Mouse (Mus musculus) forebrain, embryonic 13.5 days (tissue): ENCODE measurements around the gene 6430571L13Rik. TPM values are rescaled to one million over a fixed set of nuclear protein-coding genes. Genes with fewer than 3 reads are reported as not detected.

ENCODE experiments used
- ATAC-seq: fragments of 200-750 bp; cut with Nextera tagmentation; 2 replicates; pipeline ENCODE4 v1.8.0; 2017
- H3K27ac ChIP-seq: fragments of 300-500 bp; sonication (generic); 2 replicates; pipeline ENCODE4 v1.5.1; 2015; ENCODE audit warnings: inconsistent platforms, mild to moderate bottlenecking, moderate library complexity
- H3K27me3 ChIP-seq: fragments of 300-500 bp; sonication (generic); 2 replicates; pipeline ENCODE4 v1.6.1; 2015; ENCODE audit warnings: mild to moderate bottlenecking, inconsistent platforms
- H3K36me3 ChIP-seq: fragments of 300-500 bp; sonication (generic); 2 replicates; pipeline ENCODE4 v1.6.1; 2015; ENCODE audit warnings: mild to moderate bottlenecking, inconsistent platforms; ENCODE audit not compliant: poor library complexity, severe bottlenecking
- H3K4me1 ChIP-seq: fragments of 300-500 bp; sonication (generic); 2 replicates; pipeline ENCODE4 v1.6.1; 2015; ENCODE audit warnings: inconsistent platforms
- H3K4me2 ChIP-seq: fragments of 300-500 bp; sonication (generic); 2 replicates; pipeline ENCODE4 v1.6.1; 2015; ENCODE audit warnings: inconsistent platforms, mild to moderate bottlenecking, moderate library complexity
- H3K4me3 ChIP-seq: fragments of 300-500 bp; sonication (generic); 2 replicates; pipeline ENCODE4 v1.5.1; 2015; ENCODE audit warnings: mild to moderate bottlenecking, inconsistent platforms
- H3K9ac ChIP-seq: fragments of 300-500 bp; sonication (generic); 2 replicates; pipeline ENCODE4 v1.6.1; 2015; ENCODE audit warnings: mild to moderate bottlenecking, inconsistent platforms
- H3K9me3 ChIP-seq: fragments of 300-500 bp; sonication (generic); replicated peaks from 2 replicates; pipeline ENCODE4 v1.6.1; 2016; ENCODE audit warnings: inconsistent platforms
- WGBS: fragments of 180-500 bp; shearing (Covaris S2); methylation state at CpG from one replicate; pipeline ENCODE4 v1.1.7; 2015; 5-methylcytosine and 5-hydroxymethylcytosine counted together
- polyA plus RNA-seq: library from polyadenylated mRNA; unstranded; fragments of >200 nt; fragmentation: Nextera tagmentation; extraction: Ambion mirVana; gene quantifications from 2 replicates; pipeline ENCODE4 v1.2.1, GENCODE M21; 2015

6430571L13Rik gene
- 3.1 and 3.2 TPM in 2 replicates for polyA plus RNA-seq

- no peak within 1 kb of the TSS for H3K27ac ChIP-seq
Measured at GRCm38 (mm10) chr9:107340267-107340859, at the start of gene 6430571L13Rik. Gene 6430571L13Rik, plus strand, starts transcription at chr9:107340602.

GRCm38 (mm10) chr9:107290897-107291296, 49.5 kb upstream of the 6430571L13Rik start:
- no peaks in the 10 kb centered on the region for H3K36me3 ChIP-seq
- no peak overlapping the region for H3K27ac ChIP-seq
- H3K4me1 ChIP-seq: peaks cover 13% of the 10 kb centered on the region
- no peak overlapping the region for H3K4me3 ChIP-seq
- WGBS: 28% methylated on average over 10 of the region's 10 CpGs
- ATAC-seq: peak; percentile 65
- no peaks in the 10 kb centered on the region for H3K9me3 ChIP-seq
- H3K9ac ChIP-seq: no peak overlapping the region
- no peak overlapping the region for H3K4me2 ChIP-seq
- H3K27me3 ChIP-seq: peaks cover 45% of the 10 kb centered on the region

More at GRCm38 (mm10) chr9:107340267-107340859, at the start of gene 6430571L13Rik:
- no peaks in the 10 kb centered on the region for H3K9me3 ChIP-seq
- H3K27me3 ChIP-seq: peaks cover 17% of the 10 kb centered on the region
- ATAC-seq: peak; percentile 95
- peak within 1 kb of the TSS; percentile 62 for H3K4me3 ChIP-seq
- peaks cover 34% of the 10 kb centered on the region for H3K4me1 ChIP-seq
- H3K36me3 ChIP-seq: no peaks in the 10 kb centered on the region
- WGBS: under 1% methylated on average over 34 of the region's 34 CpGs
- H3K4me2 ChIP-seq: peak within 1 kb of the TSS; percentile 87
- peak within 1 kb of the TSS; percentile 78 for H3K9ac ChIP-seq

- peaks cover 27% of the 10 kb centered on the region for H3K4me1 ChIP-seq
- peaks cover 32% of the 10 kb centered on the region for H3K27me3 ChIP-seq
- H3K36me3 ChIP-seq: no peaks in the 10 kb centered on the region
- no peak overlapping the region for H3K27ac ChIP-seq
- 4% methylated on average over 6 of the region's 6 CpGs for WGBS
- no peak overlapping the region for H3K4me2 ChIP-seq
- no peaks in the 10 kb centered on the region for H3K9me3 ChIP-seq
- no peak for ATAC-seq
- no peak overlapping the region for H3K4me3 ChIP-seq
- no peak overlapping the region for H3K9ac ChIP-seq
Measured at GRCm38 (mm10) chr9:107294249-107294648, 46.2 kb upstream of the 6430571L13Rik start.

GRCm38 (mm10) chr9:107295616-107296015, 44.8 kb upstream of the 6430571L13Rik start:
- Histone ChIP-seq H3K27me3 (peaks cover 28% of the 10 kb centered on the region), H3K4me3 (peak overlapping the region; percentile 64; the same call in 1 of the 2 replicates), H3K4me1 (peaks cover 17% of the 10 kb centered on the region), H3K4me2 (peak overlapping the region; percentile 81; the same call in 1 of the 2 replicates), H3K36me3 (peaks cover 5% of the 10 kb centered on the region; the same call in 1 of the 2 replicates), H3K27ac (no peak overlapping the region), H3K9ac (no peak overlapping the region), H3K9me3 (no peaks in the 10 kb centered on the region)
- WGBS: 84% methylated on average over 4 of the region's 4 CpGs
- no peak for ATAC-seq

GRCm38 (mm10) chr9:107296016-107296040, 44.6 kb upstream of the 6430571L13Rik start, which contains the start of gene Cish:
Gene Cish, plus strand, starts transcription at chr9:107296026.
- H3K4me1 ChIP-seq: peaks cover 17% of the 10 kb centered on the region
- no peaks in the 10 kb centered on the region for H3K9me3 ChIP-seq
- H3K9ac ChIP-seq: peak within 1 kb of the TSS; percentile 76
- peak within 1 kb of the TSS; percentile 1; the same call in 1 of the 2 replicates for H3K27ac ChIP-seq
- peaks cover 7% of the 10 kb centered on the region for H3K36me3 ChIP-seq
- H3K4me3 ChIP-seq: peak within 1 kb of the TSS; percentile 64
- H3K4me2 ChIP-seq: peak within 1 kb of the TSS; percentile 81
- H3K27me3 ChIP-seq: peaks cover 28% of the 10 kb centered on the region
- ATAC-seq: no peak

GRCm38 (mm10) chr9:107296041-107296440, 44.4 kb upstream of the 6430571L13Rik start:
- Histone ChIP-seq H3K36me3 (peaks cover 9% of the 10 kb centered on the region), H3K9me3 (no peaks in the 10 kb centered on the region), H3K27me3 (peaks cover 28% of the 10 kb centered on the region), H3K4me3 (peak overlapping the region; percentile 64), H3K4me2 (peak overlapping the region; percentile 81), H3K27ac (no peak overlapping the region), H3K4me1 (peaks cover 17% of the 10 kb centered on the region), H3K9ac (0 out of 2 replicates have a peak overlapping the region, but pooled peaks have one; percentile 40)
- 5% methylated on average over 14 of the region's 14 CpGs for WGBS
- no peak; the same call in 1 of the 2 replicates for ATAC-seq

- peak overlapping the region; percentile 76 for H3K9ac ChIP-seq
- WGBS: under 1% methylated on average over 29 of the region's 31 CpGs
- peak; percentile 99 for ATAC-seq
- peaks cover 17% of the 10 kb centered on the region for H3K4me1 ChIP-seq
- H3K4me3 ChIP-seq: peak overlapping the region; percentile 64
- no peaks in the 10 kb centered on the region for H3K9me3 ChIP-seq
- H3K36me3 ChIP-seq: peaks cover 14% of the 10 kb centered on the region
- peak overlapping the region; percentile 81 for H3K4me2 ChIP-seq
- H3K27me3 ChIP-seq: peaks cover 26% of the 10 kb centered on the region
- H3K27ac ChIP-seq: peak overlapping the region; percentile 1; the same call in 1 of the 2 replicates
Measured at GRCm38 (mm10) chr9:107296501-107296965, 43.9 kb upstream of the 6430571L13Rik start.

GRCm38 (mm10) chr9:107297059-107297458, 43.3 kb upstream of the 6430571L13Rik start:
- Histone ChIP-seq H3K27ac (no peak overlapping the region), H3K4me2 (peak overlapping the region; percentile 81), H3K9ac (peak overlapping the region; percentile 76), H3K36me3 (peaks cover 19% of the 10 kb centered on the region), H3K4me1 (peaks cover 17% of the 10 kb centered on the region), H3K9me3 (no peaks in the 10 kb centered on the region), H3K4me3 (peak overlapping the region; percentile 64), H3K27me3 (peaks cover 23% of the 10 kb centered on the region)
- 16% methylated on average over 16 of the region's 16 CpGs for WGBS
- ATAC-seq: no peak; the same call in none of the 2 replicates

- Histone ChIP-seq H3K4me3 (peak overlapping the region; percentile 64), H3K4me2 (peak overlapping the region; percentile 81), H3K27me3 (peaks cover 19% of the 10 kb centered on the region), H3K9me3 (no peaks in the 10 kb centered on the region), H3K27ac (no peak overlapping the region), H3K36me3 (peaks cover 22% of the 10 kb centered on the region), H3K9ac (peak overlapping the region; percentile 76; the same call in 1 of the 2 replicates), H3K4me1 (peaks cover 17% of the 10 kb centered on the region)
- WGBS: 88% methylated on average over 4 of the region's 4 CpGs
- no peak for ATAC-seq
Measured at GRCm38 (mm10) chr9:107297658-107298057, 42.7 kb upstream of the 6430571L13Rik start.

- H3K9ac ChIP-seq: no peak overlapping the region
- peaks cover 13% of the 10 kb centered on the region for H3K27me3 ChIP-seq
- no peaks in the 10 kb centered on the region for H3K9me3 ChIP-seq
- 90% methylated on average over 8 of the region's 8 CpGs for WGBS
- peaks cover 22% of the 10 kb centered on the region for H3K36me3 ChIP-seq
- H3K4me3 ChIP-seq: no peak overlapping the region
- ATAC-seq: no peak
- peak overlapping the region; percentile 81 for H3K4me2 ChIP-seq
- H3K4me1 ChIP-seq: peaks cover 17% of the 10 kb centered on the region
- H3K27ac ChIP-seq: no peak overlapping the region
Measured at GRCm38 (mm10) chr9:107298059-107298780, 42.2 kb upstream of the 6430571L13Rik start.

- 89% methylated on average over 6 of the region's 6 CpGs for WGBS
- no peak overlapping the region for H3K9ac ChIP-seq
- no peak overlapping the region for H3K27ac ChIP-seq
- H3K4me3 ChIP-seq: no peak overlapping the region
- H3K4me1 ChIP-seq: peaks cover 17% of the 10 kb centered on the region
- H3K4me2 ChIP-seq: no peak overlapping the region
- peaks cover 9% of the 10 kb centered on the region for H3K27me3 ChIP-seq
- ATAC-seq: no peak
- no peaks in the 10 kb centered on the region for H3K9me3 ChIP-seq
- peaks cover 22% of the 10 kb centered on the region for H3K36me3 ChIP-seq
Measured at GRCm38 (mm10) chr9:107298876-107299275, 41.5 kb upstream of the 6430571L13Rik start.

GRCm38 (mm10) chr9:107299783-107300182, 40.6 kb upstream of the 6430571L13Rik start:
- WGBS: 88% methylated on average over 7 of the region's 7 CpGs
- Histone ChIP-seq H3K9ac (no peak overlapping the region), H3K4me3 (no peak overlapping the region), H3K27me3 (peaks cover 7% of the 10 kb centered on the region), H3K36me3 (peaks cover 22% of the 10 kb centered on the region), H3K4me2 (no peak overlapping the region), H3K27ac (no peak overlapping the region), H3K9me3 (no peaks in the 10 kb centered on the region), H3K4me1 (peaks cover 17% of the 10 kb centered on the region)
- no peak for ATAC-seq
